Mouse (Mus musculus): ENCODE measurements around the gene Mrps18b. TPM values are rescaled to one million over a fixed set of nuclear protein-coding genes. Genes with fewer than 3 reads are reported as not detected.

The Mrps18b gene
- polyA plus RNA-seq, 1 experiment, result 89.8 TPM

- TF ChIP-seq POLR2A (IDR thresholded peaks at IDR 0.05; ENCODE audit: low read depth, low read length), result peak; percentile 65
- no peak for TF ChIP-seq CTCF (IDR thresholded peaks at IDR 0.05; ENCODE audit: borderline replicate concordance, insufficient read depth, low read length)
- Histone ChIP-seq H3K27ac (ENCODE audit: insufficient read depth, low read length) (peak overlapping the region; percentile 99), H3K4me3 (ENCODE audit: insufficient read depth, low read length) (peak overlapping the region; percentile 95), H3K4me1 (ENCODE audit: control insufficient read depth, insufficient read depth, low read length) (peaks cover 11% of the 10 kb centered on the region)
These were observed 47.9 kb downstream of the Mrps18b start for GRCm38 (mm10) chr17:35868165-35868820.

GRCm38 (mm10) chr17:35866911-35867890 is 49.0 kb downstream of the Mrps18b start:
- H3K4me1 ChIP-seq (ENCODE audit: control insufficient read depth, insufficient read depth, low read length), result peaks cover 7% of the 10 kb centered on the region; the same call in 1 of the 2 replicates
- H3K4me3 ChIP-seq (ENCODE audit: insufficient read depth, low read length), result peak overlapping the region; percentile 95
- H3K27ac ChIP-seq (ENCODE audit: insufficient read depth, low read length), result peak overlapping the region; percentile 99
- TF ChIP-seq CTCF (IDR thresholded peaks at IDR 0.05; ENCODE audit: borderline replicate concordance, insufficient read depth, low read length) (no peak), POLR2A (IDR thresholded peaks at IDR 0.05; ENCODE audit: low read depth, low read length) (0 out of 2 replicates have a peak, but pooled peaks have one; percentile 11)

GRCm38 (mm10) chr17:35866281-35866831 is 49.8 kb downstream of the Mrps18b start:
- peak overlapping the region; percentile 99 for H3K27ac ChIP-seq (ENCODE audit: insufficient read depth, low read length)
- TF ChIP-seq CTCF (IDR thresholded peaks at IDR 0.05; ENCODE audit: borderline replicate concordance, insufficient read depth, low read length) (no peak), POLR2A (IDR thresholded peaks at IDR 0.05; ENCODE audit: low read depth, low read length) (peak; percentile 77)
- peak overlapping the region; percentile 95 for H3K4me3 ChIP-seq (ENCODE audit: insufficient read depth, low read length)
- peaks cover 9% of the 10 kb centered on the region for H3K4me1 ChIP-seq (ENCODE audit: control insufficient read depth, insufficient read depth, low read length)

- Histone ChIP-seq H3K4me1 (ENCODE audit: control insufficient read depth, insufficient read depth, low read length) (peaks cover 9% of the 10 kb centered on the region), H3K4me3 (ENCODE audit: insufficient read depth, low read length) (peak within 1 kb of the TSS; percentile 95), H3K27ac (ENCODE audit: insufficient read depth, low read length) (peak within 1 kb of the TSS; percentile 99)
- TF ChIP-seq POLR2A (IDR thresholded peaks at IDR 0.05; ENCODE audit: low read depth, low read length) (peak; percentile 88), CTCF (IDR thresholded peaks at IDR 0.05; ENCODE audit: borderline replicate concordance, insufficient read depth, low read length) (no peak)
These were observed 50.5 kb downstream of the Mrps18b start, which contains the start of gene Ppp1r18 for GRCm38 (mm10) chr17:35865481-35866280. TSS of gene Ppp1r18 (plus strand) at chr17:35865593.

GRCm38 (mm10) chr17:35864832-35865353 is 51.3 kb downstream of the Mrps18b start:
- Histone ChIP-seq H3K27ac (ENCODE audit: insufficient read depth, low read length) (peak overlapping the region; percentile 99), H3K4me3 (ENCODE audit: insufficient read depth, low read length) (peak overlapping the region; percentile 95), H3K4me1 (ENCODE audit: control insufficient read depth, insufficient read depth, low read length) (peaks cover 12% of the 10 kb centered on the region)
- no peak for TF ChIP-seq CTCF (IDR thresholded peaks at IDR 0.05; ENCODE audit: borderline replicate concordance, insufficient read depth, low read length)
- TF ChIP-seq POLR2A (IDR thresholded peaks at IDR 0.05; ENCODE audit: low read depth, low read length), result peak; percentile 46; the same call in 1 of the 2 replicates

- peak within 1 kb of the TSS; percentile 70 for H3K4me3 ChIP-seq (ENCODE audit: insufficient read depth, low read length)
- peaks cover 12% of the 10 kb centered on the region for H3K4me1 ChIP-seq (ENCODE audit: control insufficient read depth, insufficient read depth, low read length)
- no peak; the same call in 1 of the 2 replicates for TF ChIP-seq CTCF (IDR thresholded peaks at IDR 0.05; ENCODE audit: borderline replicate concordance, insufficient read depth, low read length)
- TF ChIP-seq POLR2A (IDR thresholded peaks at IDR 0.05; ENCODE audit: low read depth, low read length), result peak; percentile 76
- peak within 1 kb of the TSS; percentile 81 for H3K27ac ChIP-seq (ENCODE audit: insufficient read depth, low read length)
These were observed 54.9 kb downstream of the Mrps18b start, which contains the start of gene Nrm for GRCm38 (mm10) chr17:35861198-35861857. TSS of gene Nrm (plus strand) at chr17:35861318.

GRCm38 (mm10) chr17:35860831-35861197 is 55.4 kb downstream of the Mrps18b start:
- H3K27ac ChIP-seq (ENCODE audit: insufficient read depth, low read length), result peak overlapping the region; percentile 77
- TF ChIP-seq CTCF (IDR thresholded peaks at IDR 0.05; ENCODE audit: borderline replicate concordance, insufficient read depth, low read length) (no peak), POLR2A (IDR thresholded peaks at IDR 0.05; ENCODE audit: low read depth, low read length) (no peak; the same call in 1 of the 2 replicates)
- peaks cover 12% of the 10 kb centered on the region for H3K4me1 ChIP-seq (ENCODE audit: control insufficient read depth, insufficient read depth, low read length)
- H3K4me3 ChIP-seq (ENCODE audit: insufficient read depth, low read length), result 0 out of 2 replicates have a peak overlapping the region, but pooled peaks have one; percentile 70

Other genes starting within 250 kb of the Mrps18b start
- 12.3 and 14.3 TPM in 2 replicates for gene Vars2, start 248.8 kb downstream of the Mrps18b start, polyA plus RNA-seq (2011; ENCODE audit: insufficient read length, low read depth, missing spikeins)
- gene Gtf2h4, start 242.7 kb downstream of the Mrps18b start, polyA plus RNA-seq (2011; ENCODE audit: insufficient read length, low read depth, missing spikeins), result 28.7 and 40.5 TPM in 2 replicates
- gene Ddr1, start 211.8 kb downstream of the Mrps18b start, polyA plus RNA-seq (2011; ENCODE audit: insufficient read length, low read depth, missing spikeins), result 42.9 and 46.3 TPM in 2 replicates
- gene Ier3, start 94.7 kb downstream of the Mrps18b start, polyA plus RNA-seq (2011; ENCODE audit: insufficient read length, low read depth, missing spikeins), result 82.6 and 120 TPM in 2 replicates
- 66.3 and 78.7 TPM in 2 replicates for gene Flot1, start 93.2 kb downstream of the Mrps18b start, polyA plus RNA-seq (2011; ENCODE audit: insufficient read length, low read depth, missing spikeins)
- 856 and 947 TPM in 2 replicates for gene Tubb5, start 78.1 kb downstream of the Mrps18b start, polyA plus RNA-seq (2011; ENCODE audit: insufficient read length, low read depth, missing spikeins)
- gene Mdc1, start 74.9 kb downstream of the Mrps18b start, polyA plus RNA-seq (2011; ENCODE audit: insufficient read length, low read depth, missing spikeins), result 30.4 and 31.8 TPM in 2 replicates
- gene Nrm, start 55.1 kb downstream of the Mrps18b start, polyA plus RNA-seq (2011; ENCODE audit: insufficient read length, low read depth, missing spikeins), result 9.8 and 15.5 TPM in 2 replicates
- 92.1 and 115 TPM in 2 replicates for gene Ppp1r18, start 50.8 kb downstream of the Mrps18b start, polyA plus RNA-seq (2011; ENCODE audit: insufficient read length, low read depth, missing spikeins)
- 40.5 and 41.1 TPM in 2 replicates for gene Dhx16, start 36.6 kb downstream of the Mrps18b start, polyA plus RNA-seq (2011; ENCODE audit: insufficient read length, low read depth, missing spikeins)
- gene 2310061I04Rik, start 19.0 kb downstream of the Mrps18b start, polyA plus RNA-seq (2011; ENCODE audit: insufficient read length, low read depth, missing spikeins), result 29.0 and 37.3 TPM in 2 replicates
- gene Atat1, start 6.3 kb downstream of the Mrps18b start, polyA plus RNA-seq (2011; ENCODE audit: insufficient read length, low read depth, missing spikeins), result 31.8 and 34.7 TPM in 2 replicates
- gene Ppp1r10, start within 50 bp of the Mrps18b start, polyA plus RNA-seq (2011; ENCODE audit: insufficient read length, low read depth, missing spikeins), result 58.6 and 67.3 TPM in 2 replicates
- gene Abcf1, start 53.4 kb upstream of the Mrps18b start, polyA plus RNA-seq (2011; ENCODE audit: insufficient read length, low read depth, missing spikeins), result 90.7 and 95.8 TPM in 2 replicates
- gene Gnl1, start 63.5 kb upstream of the Mrps18b start, polyA plus RNA-seq (2011; ENCODE audit: insufficient read length, low read depth, missing spikeins), result 40.0 and 40.9 TPM in 2 replicates
- gene Prr3, start 63.8 kb upstream of the Mrps18b start, polyA plus RNA-seq (2011; ENCODE audit: insufficient read length, low read depth, missing spikeins), result 30.8 and 31.4 TPM in 2 replicates
- gene H2-T24, start 104.2 kb upstream of the Mrps18b start, polyA plus RNA-seq (2011; ENCODE audit: insufficient read length, low read depth, missing spikeins), result not detected in 2 replicates
- 15.8 and 21.7 TPM in 2 replicates for gene H2-T23, start 116.5 kb upstream of the Mrps18b start, polyA plus RNA-seq (2011; ENCODE audit: insufficient read length, low read depth, missing spikeins)
- 50.4 and 54.1 TPM in 2 replicates for gene H2-T22, start 126.4 kb upstream of the Mrps18b start, polyA plus RNA-seq (2011; ENCODE audit: insufficient read length, low read depth, missing spikeins)
- gene Gm6034, start 126.6 kb upstream of the Mrps18b start, polyA plus RNA-seq (2011; ENCODE audit: insufficient read length, low read depth, missing spikeins), result not detected in 2 replicates
- not detected in 2 replicates for gene Gm11127, start 142.0 kb upstream of the Mrps18b start, polyA plus RNA-seq (2011; ENCODE audit: insufficient read length, low read depth, missing spikeins)
- not detected in 2 replicates for gene Gm19684, start 205.3 kb upstream of the Mrps18b start, polyA plus RNA-seq (2011; ENCODE audit: insufficient read length, low read depth, missing spikeins)
- gene Gm7030, start 213.0 kb upstream of the Mrps18b start, polyA plus RNA-seq (2011; ENCODE audit: insufficient read length, low read depth, missing spikeins), result not detected in 2 replicates